Mouse (Mus musculus): ENCODE results near the gene Nop53. TPM values are rescaled to one million over a fixed set of nuclear protein-coding genes. Genes with fewer than 3 reads are reported as not detected.

The Nop53 gene
- total RNA-seq, 2 experiments from 2014 or later: 123 to 127 TPM

Other genes with a start within 250 kb of the Nop53 start
- gene Obox5, start 195.9 kb downstream of the Nop53 start, total RNA-seq (2021): not detected
- not detected for gene Obox6, start 106.4 kb downstream of the Nop53 start, total RNA-seq (2021)
- not detected for gene Crx, start 66.1 kb downstream of the Nop53 start, total RNA-seq (2021)
- gene Crxos, start 63.5 kb downstream of the Nop53 start, total RNA-seq (2021): not detected
- 100 to 1,000 TPM; 148 to 155 TPM for gene Selenow, start 23.7 kb downstream of the Nop53 start, total RNA-seq (2021)
- gene Ehd2, start 21.5 kb upstream of the Nop53 start, total RNA-seq (2021): 100 to 1,000 TPM; 112 to 129 TPM
- gene Bicra, start 101.8 kb upstream of the Nop53 start, total RNA-seq (2021): 1 to 10 TPM; 7.1 to 8.3 TPM
- gene Zfp541, start 115.7 kb upstream of the Nop53 start, total RNA-seq (2021): not detected
- gene Napa, start 152.4 kb upstream of the Nop53 start, total RNA-seq (2021): 10 to 100 TPM; 82.8 to 83.3 TPM
- 10 to 100 TPM; 22.9 to 24.3 TPM for gene Kptn, start 173.8 kb upstream of the Nop53 start, total RNA-seq (2021)
- under 1 TPM; 0.68 to 0.70 TPM for gene Slc8a2, start 183.8 kb upstream of the Nop53 start, total RNA-seq (2021)
- 1 to 10 TPM; 4.4 to 5.3 TPM for gene Meis3, start 229.0 kb upstream of the Nop53 start, total RNA-seq (2021)

Measured in heart, postnatal 25 days (tissue).